Mouse (Mus musculus) spleen, adult 2 months (tissue): ENCODE results near the gene Cntn4. TPM values are rescaled to one million over a fixed set of nuclear protein-coding genes. Genes with fewer than 3 reads are reported as not detected.

ENCODE experiments used
- DNase-seq, 2 experiments: peaks; one replicate each; pipeline versions ENCODE4 v3.0.0 to v3.0.0-alpha.2; 2012 to 2021; ENCODE audit warnings: low spot score in 2 of 2, low read depth in 1 of 2
- H3K27ac ChIP-seq: fragments of 200-500 bp; 2 replicates; pipeline ENCODE4 v1.5.1; 2012; ENCODE audit warnings: low read length, inconsistent platforms; ENCODE audit not compliant: insufficient read depth
- H3K27me3 ChIP-seq: fragments of 200-500 bp; 2 replicates; pipeline ENCODE4 v1.6.1; 2012; ENCODE audit warnings: mild to moderate bottlenecking, moderate library complexity, low read length, inconsistent platforms; ENCODE audit not compliant: control insufficient read depth, insufficient read depth
- H3K36me3 ChIP-seq: fragments of 200-500 bp; 2 replicates; pipeline ENCODE4 v1.6.1; 2012; ENCODE audit warnings: mild to moderate bottlenecking, low read length, inconsistent platforms; ENCODE audit not compliant: control insufficient read depth, insufficient read depth
- H3K4me1 ChIP-seq: fragments of 200-500 bp; 2 replicates; pipeline ENCODE4 v1.6.1; 2011; ENCODE audit warnings: inconsistent platforms; ENCODE audit not compliant: control insufficient read depth, insufficient read depth, insufficient read length
- H3K4me3 ChIP-seq: fragments of 200-500 bp; 2 replicates; pipeline ENCODE4 v1.5.1; 2011; ENCODE audit warnings: mild to moderate bottlenecking, inconsistent platforms; ENCODE audit not compliant: insufficient read depth, insufficient read length; ENCODE audit errors: extremely low read depth
- CTCF ChIP-seq: fragments of 200-500 bp; IDR thresholded peaks from 2 replicates; pipeline ENCODE4 v1.5.1; 2011; ENCODE audit warnings: mild to moderate bottlenecking, inconsistent platforms; ENCODE audit not compliant: insufficient read depth, insufficient read length, insufficient replicate concordance; ENCODE audit errors: extremely low read depth
- POLR2A ChIP-seq: fragments of 200-500 bp; IDR thresholded peaks from 2 replicates; pipeline ENCODE4 v1.6.1; 2011; ENCODE audit warnings: low read depth, low read length, inconsistent platforms
- whole genome bisulfite sequencing: fragments of 180-500 bp; shearing (Covaris S2); methylation state at CpG from one replicate; pipeline ENCODE4 v1.1.7; 2018; 5-methylcytosine and 5-hydroxymethylcytosine counted together
- polyA plus RNA-seq: library from polyadenylated mRNA; depleted of rRNA; stranded (reverse); fragments of >200 nt; gene quantifications from 2 replicates; pipeline ENCODE4 v1.2.3, GENCODE M21; 2012

Gene Cntn4
- polyA plus RNA-seq, 1 experiment, result not detected

DNA sequence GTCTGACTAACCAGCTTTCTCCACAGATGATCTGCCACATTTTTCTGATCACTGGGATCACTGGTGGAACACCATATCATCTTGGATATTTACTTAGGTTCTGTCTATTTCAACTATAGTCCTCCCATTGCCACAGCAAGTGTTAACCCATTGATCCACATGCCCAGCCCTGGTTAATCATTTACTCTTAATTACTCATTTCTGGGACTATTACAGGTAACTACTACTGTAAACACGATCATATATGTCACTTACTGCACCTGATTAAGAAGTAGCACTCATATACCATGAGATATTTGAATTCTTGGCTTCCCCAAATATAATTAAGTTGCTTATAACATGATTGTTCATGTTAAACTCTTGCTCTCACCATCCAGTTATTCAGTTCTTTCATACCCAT lies 564.1 kb downstream of the Cntn4 start:
- Histone ChIP-seq H3K4me1 (no peaks in the 10 kb centered on the region), H3K27me3 (no peaks in the 10 kb centered on the region), H3K27ac (no peak overlapping the region), H3K36me3 (no peaks in the 10 kb centered on the region), H3K4me3 (no peak overlapping the region)
- no peak for DNase-seq
- TF ChIP-seq CTCF, result no peak
- no peak for TF ChIP-seq POLR2A
- 47% methylated on average over 1 of the region's 1 CpGs for WGBS

DNA sequence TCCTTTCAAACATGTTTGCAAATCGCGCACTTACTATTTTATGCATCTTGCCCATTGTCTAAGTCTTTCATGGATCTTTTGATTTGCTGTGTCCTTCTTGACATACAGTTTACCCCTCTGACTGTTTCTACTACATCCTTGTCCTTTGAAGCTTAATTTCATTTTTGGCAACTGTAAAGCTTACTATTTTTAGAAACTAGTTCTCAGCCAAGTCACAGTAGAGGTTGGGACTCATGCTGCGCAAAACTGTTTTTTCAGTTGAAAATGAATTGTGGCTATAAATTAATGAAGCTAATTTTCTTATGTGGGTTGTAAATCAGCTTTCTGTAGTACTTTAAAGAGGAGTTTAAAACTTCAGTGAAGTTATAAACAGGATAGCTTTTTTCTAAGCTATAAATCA lies 585.9 kb downstream of the Cntn4 start:
- Histone ChIP-seq H3K36me3 (no peaks in the 10 kb centered on the region), H3K4me1 (no peaks in the 10 kb centered on the region), H3K4me3 (no peak overlapping the region), H3K27me3 (no peaks in the 10 kb centered on the region), H3K27ac (no peak overlapping the region)
- DNase-seq, result no peak
- WGBS, result 92% methylated on average over 3 of the region's 3 CpGs
- TF ChIP-seq CTCF, result no peak
- no peak for TF ChIP-seq POLR2A

DNA sequence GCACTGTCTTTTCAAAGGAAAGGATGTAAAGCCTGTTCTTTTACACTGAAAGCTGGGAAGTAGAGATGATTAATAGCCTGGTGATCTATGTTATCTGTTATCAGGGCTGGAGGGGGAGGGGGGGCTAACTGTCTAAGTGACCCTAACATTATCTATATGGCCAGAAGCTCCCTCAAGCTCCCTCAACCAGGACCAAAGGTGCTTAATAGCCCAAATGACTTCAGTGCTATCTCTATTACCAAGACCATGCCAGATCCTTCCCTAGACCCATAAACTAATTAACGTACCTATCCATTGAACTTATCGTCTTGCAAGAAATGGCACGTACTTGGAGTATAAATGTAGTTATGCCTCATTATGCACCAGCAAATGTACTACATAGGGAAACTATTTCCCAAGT lies 588.0 kb downstream of the Cntn4 start:
- Histone ChIP-seq H3K4me1 (no peaks in the 10 kb centered on the region), H3K36me3 (no peaks in the 10 kb centered on the region), H3K4me3 (no peak overlapping the region), H3K27me3 (no peaks in the 10 kb centered on the region), H3K27ac (no peak overlapping the region)
- TF ChIP-seq POLR2A (no peak), CTCF (no peak)
- WGBS, result 78% methylated on average over 3 of the region's 3 CpGs
- no peak for DNase-seq

DNA sequence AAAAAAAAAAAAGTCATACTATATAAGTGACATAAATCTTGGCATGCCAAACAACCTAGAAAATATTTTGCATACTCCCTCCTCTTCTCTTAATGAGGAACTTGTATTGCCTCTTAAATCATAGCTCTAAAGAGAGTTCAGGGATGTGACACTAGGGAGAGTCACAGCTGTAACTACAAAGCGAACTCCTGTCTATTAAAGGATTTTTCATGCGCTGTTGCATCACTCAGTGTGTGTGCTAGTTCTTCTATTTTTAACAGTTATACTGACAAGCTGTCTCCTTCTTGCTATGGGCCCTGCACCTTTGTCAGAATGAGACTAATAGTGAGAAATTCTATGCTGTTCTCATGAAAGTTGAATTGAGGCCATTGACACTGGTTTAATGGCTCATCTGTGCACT lies 588.8 kb downstream of the Cntn4 start:
- no peaks in the 10 kb centered on the region for H3K27me3 ChIP-seq
- no peak overlapping the region for H3K4me3 ChIP-seq
- no peaks in the 10 kb centered on the region for H3K4me1 ChIP-seq
- TF ChIP-seq CTCF (no peak), POLR2A (no peak)
- WGBS, result 78% methylated on average over 2 of the region's 2 CpGs
- no peak for DNase-seq
- no peaks in the 10 kb centered on the region for H3K36me3 ChIP-seq
- H3K27ac ChIP-seq, result no peak overlapping the region

DNA sequence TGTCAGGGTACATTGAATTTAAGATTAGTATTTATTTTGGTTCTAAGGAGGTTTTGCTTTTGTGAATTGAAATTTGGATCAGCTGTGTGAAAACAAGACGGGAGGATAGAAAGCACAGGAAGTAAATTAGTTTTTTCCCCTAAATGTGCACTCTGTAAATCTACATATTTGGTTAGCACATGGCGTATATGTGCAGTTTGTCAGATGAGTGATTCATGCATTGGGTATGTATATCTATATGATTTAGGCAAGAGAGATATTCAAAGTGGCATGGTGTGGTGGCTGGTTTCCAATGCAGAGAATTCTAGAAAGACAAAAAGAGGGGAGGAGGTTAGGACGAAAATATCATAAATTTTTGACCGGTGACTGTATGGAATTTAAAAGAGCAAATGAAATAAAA lies 591.3 kb downstream of the Cntn4 start:
- 79% methylated on average over 4 of the region's 4 CpGs for WGBS
- no peak for DNase-seq
- Histone ChIP-seq H3K36me3 (no peaks in the 10 kb centered on the region), H3K27me3 (no peaks in the 10 kb centered on the region), H3K4me3 (no peak overlapping the region), H3K27ac (no peak overlapping the region), H3K4me1 (no peaks in the 10 kb centered on the region)
- TF ChIP-seq CTCF (no peak), POLR2A (no peak)

DNA sequence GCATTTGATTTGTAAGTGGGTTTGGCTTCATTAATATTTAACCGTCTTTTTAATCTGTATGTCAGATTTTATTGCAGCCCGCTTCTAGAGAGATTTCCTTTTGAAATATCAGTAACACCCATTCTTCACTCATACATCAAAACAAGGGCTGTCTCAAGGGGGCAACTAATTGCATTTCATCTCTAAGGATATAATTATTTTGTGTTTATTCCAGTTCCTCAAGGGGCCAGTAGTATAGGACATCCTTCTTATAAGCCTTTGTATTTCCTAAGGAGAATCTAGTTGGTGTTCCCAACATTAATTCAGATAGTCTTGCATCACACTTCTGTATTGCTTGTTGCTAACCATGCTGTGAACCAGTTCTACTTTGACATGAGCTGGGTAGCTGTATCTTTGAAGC lies 599.7 kb downstream of the Cntn4 start:
- no peaks in the 10 kb centered on the region for H3K36me3 ChIP-seq
- WGBS, result 87% methylated on average over 2 of the region's 2 CpGs
- no peak for TF ChIP-seq POLR2A
- no peak for TF ChIP-seq CTCF
- no peaks in the 10 kb centered on the region for H3K27me3 ChIP-seq
- no peak for DNase-seq
- no peak overlapping the region for H3K27ac ChIP-seq
- no peaks in the 10 kb centered on the region for H3K4me1 ChIP-seq
- H3K4me3 ChIP-seq, result no peak overlapping the region

DNA sequence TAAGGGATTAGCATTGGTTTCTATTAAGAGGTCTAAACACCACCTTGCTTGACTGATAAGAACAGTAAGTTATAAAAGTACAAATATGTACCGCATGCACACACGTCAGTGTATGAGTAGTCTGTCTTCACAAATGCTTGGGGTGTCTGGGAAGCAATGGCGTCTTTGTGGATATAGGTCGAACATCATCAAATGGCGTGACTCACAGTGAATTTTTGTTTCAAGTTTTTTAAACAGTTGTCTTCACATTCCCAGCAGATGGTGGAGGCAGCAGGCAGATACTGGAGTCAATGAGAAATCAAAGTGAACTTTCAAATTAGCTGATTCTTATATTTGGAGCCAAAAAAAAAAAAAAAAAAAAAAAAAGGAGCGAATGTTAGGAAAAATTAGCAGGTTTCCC lies 604.2 kb downstream of the Cntn4 start:
- DNase-seq, result no peak
- 93% methylated on average over 6 of the region's 6 CpGs for WGBS
- H3K27ac ChIP-seq, result no peak overlapping the region
- no peak for TF ChIP-seq POLR2A
- no peak for TF ChIP-seq CTCF
- H3K27me3 ChIP-seq, result no peaks in the 10 kb centered on the region
- H3K4me1 ChIP-seq, result no peaks in the 10 kb centered on the region
- no peak overlapping the region for H3K4me3 ChIP-seq
- no peaks in the 10 kb centered on the region for H3K36me3 ChIP-seq
